Mouse (Mus musculus) lung, postnatal 0 days (tissue): Measurements from ENCODE around the gene Aptx.

Experiments used
- CTCF ChIP-seq: IDR thresholded peaks from 2 replicates; pipeline ENCODE4 v1.5.1; 2016; ENCODE audit warnings: antibody characterized with exemption, mild to moderate bottlenecking
- EP300 ChIP-seq: IDR thresholded peaks from 2 replicates; pipeline ENCODE4 v1.6.1; 2016; ENCODE audit warnings: antibody characterized with exemption, mild to moderate bottlenecking, control low read depth

DNA sequence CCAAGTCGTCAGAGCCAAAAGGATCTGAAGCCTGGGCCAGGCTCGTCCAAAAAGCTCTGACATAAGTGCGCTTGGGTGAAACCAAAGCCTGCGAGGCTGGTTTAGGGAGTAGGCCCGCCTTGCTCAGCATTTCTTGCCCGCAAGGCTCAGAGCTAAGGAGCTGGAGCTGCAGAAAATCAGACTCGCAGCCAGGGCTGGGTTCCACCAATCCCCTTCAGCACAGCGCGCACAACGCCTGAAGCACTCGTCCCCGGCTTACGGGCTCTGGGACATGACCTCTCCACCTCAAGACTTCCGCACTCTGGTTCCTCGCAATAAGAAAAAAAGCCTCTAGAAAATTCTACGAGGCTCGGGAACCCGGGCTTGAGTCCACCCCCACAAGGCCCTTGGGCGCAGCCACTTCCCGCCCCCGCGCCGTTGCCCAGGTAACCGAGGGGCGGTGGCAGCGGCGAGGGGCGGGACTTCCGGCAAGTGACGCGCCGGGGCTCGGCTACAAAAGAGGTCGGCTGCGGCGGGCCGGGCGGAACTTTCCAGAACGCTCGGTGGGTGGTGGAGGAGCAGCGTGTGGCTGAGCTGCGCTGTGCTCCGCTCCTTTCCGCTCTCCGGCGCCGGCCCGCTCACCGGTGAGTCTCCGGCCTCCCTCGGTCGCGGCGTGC, 19.1 kb upstream of the Aptx start, which contains the start of gene Dnaja1:
- TF ChIP-seq CTCF: no peak; the same call in 1 of the 2 replicates
- TF ChIP-seq EP300: no peak
